Mouse (Mus musculus): ENCODE results near the gene Hand1. TPM values are rescaled to one million over a fixed set of nuclear protein-coding genes. Genes with fewer than 3 reads are reported as not detected.

Gene Hand1
- polyA plus RNA-seq, 1 experiment from 2014 or later, result 23.0 TPM

DNA sequence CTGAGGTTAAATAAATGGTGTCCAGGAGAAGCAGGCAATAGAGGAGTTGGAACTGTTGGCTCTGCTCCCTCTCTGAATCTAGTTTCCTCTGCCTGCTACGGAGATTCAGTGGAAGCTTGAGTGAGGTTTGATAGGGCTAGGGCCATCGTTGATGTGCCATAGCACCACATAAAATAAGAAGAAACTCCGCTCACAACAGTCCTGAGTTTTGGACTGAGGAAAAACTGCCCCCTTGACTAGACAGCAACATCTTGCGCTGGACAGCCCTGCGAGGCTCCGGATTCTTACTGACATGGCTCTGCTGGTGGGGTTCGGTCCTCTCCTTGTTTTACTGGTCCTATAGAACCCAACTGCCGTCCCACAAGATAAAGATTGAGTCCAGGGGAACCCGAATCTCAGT is 3.8 kb upstream of the Hand1 start:
- WGBS, result 27% methylated on average over 9 of the region's 9 CpGs
- H3K4me1 ChIP-seq (ENCODE audit: control insufficient read depth, insufficient read depth, low read length), result peaks cover 19% of the 10 kb centered on the region
- no peaks in the 10 kb centered on the region for H3K36me3 ChIP-seq (ENCODE audit: control insufficient read depth, insufficient read depth, low read length)
- H3K9me3 ChIP-seq (ENCODE audit: control insufficient read depth, low read length), result no peaks in the 10 kb centered on the region
- 0 out of 2 replicates have a peak overlapping the region, but pooled peaks have one; percentile 35 for H3K9ac ChIP-seq (ENCODE audit: low read depth, low read length)
- no peak for ATAC-seq
- H3K27me3 ChIP-seq (replicated peaks; ENCODE audit: control insufficient read depth, insufficient read depth, low read length), result peaks cover 45% of the 10 kb centered on the region
- peak overlapping the region; percentile 53; the same call in 1 of the 2 replicates for H3K4me2 ChIP-seq (ENCODE audit: low read depth, low read length)
- no peak overlapping the region for H3K4me3 ChIP-seq (ENCODE audit: low read length)
- peak overlapping the region; percentile 11 for H3K27ac ChIP-seq (ENCODE audit: low read length)

DNA sequence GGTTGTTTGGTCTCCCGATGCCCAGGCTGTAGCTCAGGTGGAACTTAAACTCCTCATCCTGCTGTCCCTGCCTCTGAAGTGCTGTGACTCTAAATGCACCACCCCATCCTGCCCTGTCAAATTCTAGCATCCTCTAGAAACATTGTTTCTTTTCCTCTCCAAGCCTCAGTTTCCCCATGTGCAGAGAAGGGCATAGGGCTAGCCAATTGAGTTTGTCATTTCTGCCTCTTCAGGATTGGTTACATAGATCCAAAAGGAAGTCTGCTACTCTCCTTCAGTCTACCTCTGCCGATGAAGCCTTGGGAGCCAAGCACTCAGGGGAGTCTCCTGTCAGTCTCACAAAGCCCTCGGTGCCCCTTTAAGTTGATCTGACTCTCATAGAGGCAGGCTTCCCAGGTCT is 3.3 kb upstream of the Hand1 start:
- Histone ChIP-seq H3K4me1 (ENCODE audit: control insufficient read depth, insufficient read depth, low read length) (peaks cover 19% of the 10 kb centered on the region), H3K36me3 (ENCODE audit: control insufficient read depth, insufficient read depth, low read length) (no peaks in the 10 kb centered on the region), H3K27me3 (replicated peaks; ENCODE audit: control insufficient read depth, insufficient read depth, low read length) (peaks cover 49% of the 10 kb centered on the region), H3K27ac (ENCODE audit: low read length) (peak overlapping the region; percentile 11; the same call in 1 of the 2 replicates), H3K9me3 (ENCODE audit: control insufficient read depth, low read length) (no peaks in the 10 kb centered on the region), H3K9ac (ENCODE audit: low read depth, low read length) (no peak overlapping the region), H3K4me3 (ENCODE audit: low read length) (no peak overlapping the region), H3K4me2 (ENCODE audit: low read depth, low read length) (no peak overlapping the region)
- ATAC-seq, result no peak
- WGBS, result 39% methylated on average over 3 of the region's 3 CpGs

DNA sequence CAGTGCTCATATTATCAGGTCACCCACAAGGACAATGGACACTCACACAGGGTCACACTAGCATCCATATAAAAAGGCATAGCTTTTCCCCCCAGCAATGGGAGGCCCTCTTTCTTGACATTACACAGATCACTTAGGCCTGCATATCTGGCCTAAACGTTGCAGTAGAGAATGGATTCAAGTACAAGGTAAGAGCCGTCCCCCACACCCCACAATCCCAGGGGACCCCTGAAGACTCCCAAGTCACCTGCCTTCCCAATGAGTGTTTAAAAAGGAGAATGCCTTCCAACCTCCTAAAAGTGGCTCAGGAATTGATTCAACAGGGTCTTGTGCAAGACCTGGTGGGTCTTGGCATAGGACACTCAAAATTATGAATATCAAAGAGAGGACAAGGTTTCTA is 2.7 kb upstream of the Hand1 start:
- Histone ChIP-seq H3K9me3 (ENCODE audit: control insufficient read depth, low read length) (no peaks in the 10 kb centered on the region), H3K27me3 (replicated peaks; ENCODE audit: control insufficient read depth, insufficient read depth, low read length) (peaks cover 50% of the 10 kb centered on the region), H3K9ac (ENCODE audit: low read depth, low read length) (no peak overlapping the region), H3K4me1 (ENCODE audit: control insufficient read depth, insufficient read depth, low read length) (peaks cover 19% of the 10 kb centered on the region), H3K27ac (ENCODE audit: low read length) (0 out of 2 replicates have a peak overlapping the region, but pooled peaks have one; percentile 15), H3K4me2 (ENCODE audit: low read depth, low read length) (no peak overlapping the region), H3K36me3 (ENCODE audit: control insufficient read depth, insufficient read depth, low read length) (no peaks in the 10 kb centered on the region), H3K4me3 (ENCODE audit: low read length) (no peak overlapping the region)
- ATAC-seq, result no peak
- 30% methylated on average over 2 of the region's 2 CpGs for WGBS

DNA sequence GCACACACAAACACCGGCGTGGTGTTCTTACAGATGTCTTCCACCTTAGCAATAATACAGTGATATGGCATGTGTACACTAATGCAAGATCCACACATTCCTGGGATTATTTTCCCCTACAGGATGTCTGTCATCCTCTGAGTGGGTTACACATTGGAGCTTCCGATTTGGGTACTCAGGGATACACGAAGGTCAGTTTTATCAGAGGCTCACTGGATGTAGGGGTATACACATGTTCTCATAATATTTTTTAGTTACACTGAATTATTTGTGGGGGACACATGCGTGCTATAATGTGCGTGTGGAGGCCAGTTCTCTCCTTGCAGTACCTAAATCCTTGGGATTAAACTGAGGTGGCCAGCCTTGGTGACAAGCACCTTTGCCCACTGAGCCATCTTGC is 1.4 kb upstream of the Hand1 start:
- peak overlapping the region; percentile 58; the same call in 1 of the 2 replicates for H3K27ac ChIP-seq (ENCODE audit: low read length)
- H3K27me3 ChIP-seq (replicated peaks; ENCODE audit: control insufficient read depth, insufficient read depth, low read length), result peaks cover 58% of the 10 kb centered on the region
- no peaks in the 10 kb centered on the region for H3K9me3 ChIP-seq (ENCODE audit: control insufficient read depth, low read length)
- 39% methylated on average over 6 of the region's 6 CpGs for WGBS
- peaks cover 19% of the 10 kb centered on the region for H3K4me1 ChIP-seq (ENCODE audit: control insufficient read depth, insufficient read depth, low read length)
- ATAC-seq, result no peak
- H3K36me3 ChIP-seq (ENCODE audit: control insufficient read depth, insufficient read depth, low read length), result no peaks in the 10 kb centered on the region
- peak overlapping the region; percentile 45 for H3K9ac ChIP-seq (ENCODE audit: low read depth, low read length)
- H3K4me2 ChIP-seq (ENCODE audit: low read depth, low read length), result peak overlapping the region; percentile 30; the same call in 1 of the 2 replicates
- H3K4me3 ChIP-seq (ENCODE audit: low read length), result peak overlapping the region; percentile 34; the same call in 1 of the 2 replicates

DNA sequence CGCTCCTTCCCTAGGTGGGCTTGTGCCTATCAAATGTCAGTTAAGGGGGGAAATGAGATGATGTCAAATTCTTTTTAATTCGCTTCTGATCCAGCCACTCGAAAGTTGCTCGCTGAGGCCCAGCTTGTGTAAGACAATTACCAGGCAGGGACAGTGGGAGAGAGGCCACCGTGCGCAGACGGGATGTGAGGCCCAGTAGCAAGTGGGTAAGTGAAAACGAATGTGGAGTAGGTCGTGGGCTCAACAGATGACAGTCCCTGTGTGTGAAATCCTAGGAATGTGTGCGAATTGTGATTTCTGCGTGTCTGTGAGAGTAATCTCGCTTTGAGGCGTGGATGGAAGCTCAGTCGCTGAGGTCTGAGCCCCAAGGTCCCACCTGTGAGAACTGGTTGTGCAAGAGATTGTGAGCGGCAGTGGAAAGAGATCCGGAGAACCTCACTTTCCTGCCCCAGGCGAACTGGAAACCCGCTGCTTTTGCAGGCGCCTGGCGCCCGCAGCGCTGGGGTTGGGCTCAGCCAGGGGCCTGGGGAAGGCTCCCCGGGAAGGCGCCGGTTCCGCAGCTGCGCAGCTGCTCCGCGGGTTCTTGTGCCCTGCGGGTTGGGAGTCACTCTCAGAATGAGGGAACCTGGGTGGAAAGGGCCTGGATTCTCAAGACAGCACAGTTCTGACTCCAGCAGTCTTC is 819 bp upstream of the Hand1 start:
- peaks cover 17% of the 10 kb centered on the region for H3K4me1 ChIP-seq (ENCODE audit: control insufficient read depth, insufficient read depth, low read length)
- H3K9ac ChIP-seq (ENCODE audit: low read depth, low read length), result peak overlapping the region; percentile 45
- peak overlapping the region; percentile 58 for H3K27ac ChIP-seq (ENCODE audit: low read length)
- peak overlapping the region; percentile 34 for H3K4me3 ChIP-seq (ENCODE audit: low read length)
- H3K27me3 ChIP-seq (replicated peaks; ENCODE audit: control insufficient read depth, insufficient read depth, low read length), result peaks cover 63% of the 10 kb centered on the region
- ATAC-seq, result no peak
- peak overlapping the region; percentile 30 for H3K4me2 ChIP-seq (ENCODE audit: low read depth, low read length)
- WGBS, result 15% methylated on average over 30 of the region's 30 CpGs
- H3K9me3 ChIP-seq (ENCODE audit: control insufficient read depth, low read length), result no peaks in the 10 kb centered on the region
- H3K36me3 ChIP-seq (ENCODE audit: control insufficient read depth, insufficient read depth, low read length), result no peaks in the 10 kb centered on the region

DNA sequence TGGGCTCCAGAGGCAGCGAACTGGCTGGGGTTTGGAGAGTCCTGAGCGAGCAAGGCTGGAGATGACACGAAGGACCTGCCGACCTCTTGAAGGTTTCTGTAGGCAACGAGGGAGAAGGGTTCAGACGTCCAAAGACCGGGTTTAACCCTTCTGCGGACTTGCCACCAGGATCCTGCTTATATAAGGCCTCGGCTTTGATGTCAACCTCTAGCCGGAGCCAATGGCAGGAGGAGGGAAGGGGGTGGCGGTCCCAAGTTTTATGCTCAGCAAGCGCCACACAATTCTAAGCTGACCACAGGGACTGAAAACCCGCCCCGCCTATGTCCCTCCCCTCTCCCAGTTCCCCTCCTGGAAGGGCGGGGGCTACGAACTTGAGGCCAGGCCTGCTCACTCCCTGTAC is 757 bp downstream of the Hand1 start:
- peak overlapping the region; percentile 73 for H3K9ac ChIP-seq (ENCODE audit: low read depth, low read length)
- H3K4me2 ChIP-seq (ENCODE audit: low read depth, low read length), result peak overlapping the region; percentile 35; the same call in 1 of the 2 replicates

DNA sequence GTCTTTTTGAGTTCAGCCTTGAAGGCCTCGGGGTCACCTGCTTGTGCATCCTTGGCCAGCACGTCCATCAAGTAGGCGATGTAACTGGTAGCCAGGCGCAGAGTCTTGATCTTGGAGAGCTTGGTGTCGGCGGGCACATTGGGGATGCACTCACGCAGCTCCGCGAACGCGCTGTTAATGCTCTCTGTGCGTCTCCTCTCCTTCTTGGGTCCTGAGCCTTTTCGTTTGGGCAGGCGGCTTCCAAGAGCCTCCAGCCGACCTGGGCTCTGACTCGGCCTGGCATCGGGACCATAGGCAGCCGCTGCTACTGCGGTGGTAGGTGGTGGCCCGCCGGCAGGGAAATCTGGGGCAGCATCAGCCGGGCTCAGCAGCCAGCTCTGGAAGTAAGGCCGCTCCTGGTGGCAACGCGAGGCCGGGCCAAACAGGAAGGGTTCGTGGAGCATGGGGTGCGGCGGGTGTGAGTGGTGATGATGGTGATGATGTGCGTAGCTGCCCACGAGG is 1.3 kb downstream of the Hand1 start:
- Histone ChIP-seq H3K4me1 (ENCODE audit: control insufficient read depth, insufficient read depth, low read length) (peaks cover 15% of the 10 kb centered on the region), H3K9ac (ENCODE audit: low read depth, low read length) (peak overlapping the region; percentile 73), H3K4me2 (ENCODE audit: low read depth, low read length) (peak overlapping the region; percentile 35), H3K9me3 (ENCODE audit: control insufficient read depth, low read length) (no peaks in the 10 kb centered on the region), H3K36me3 (ENCODE audit: control insufficient read depth, insufficient read depth, low read length) (no peaks in the 10 kb centered on the region), H3K27ac (ENCODE audit: low read length) (peak overlapping the region; percentile 73), H3K4me3 (ENCODE audit: low read length) (peak overlapping the region; percentile 49), H3K27me3 (replicated peaks; ENCODE audit: control insufficient read depth, insufficient read depth, low read length) (peaks cover 75% of the 10 kb centered on the region)
- 11% methylated on average over 31 of the region's 31 CpGs for WGBS
- ATAC-seq, result no peak

More for the DNA sequence above, 757 bp downstream of the Hand1 start:
- Histone ChIP-seq H3K27ac (ENCODE audit: low read length) (peak overlapping the region; percentile 73), H3K9me3 (ENCODE audit: control insufficient read depth, low read length) (no peaks in the 10 kb centered on the region), H3K4me3 (ENCODE audit: low read length) (peak overlapping the region; percentile 49), H3K27me3 (replicated peaks; ENCODE audit: control insufficient read depth, insufficient read depth, low read length) (peaks cover 74% of the 10 kb centered on the region), H3K4me1 (ENCODE audit: control insufficient read depth, insufficient read depth, low read length) (peaks cover 18% of the 10 kb centered on the region), H3K36me3 (ENCODE audit: control insufficient read depth, insufficient read depth, low read length) (no peaks in the 10 kb centered on the region)
- 32% methylated on average over 16 of the region's 16 CpGs for WGBS
- peak; percentile 76 for ATAC-seq

DNA sequence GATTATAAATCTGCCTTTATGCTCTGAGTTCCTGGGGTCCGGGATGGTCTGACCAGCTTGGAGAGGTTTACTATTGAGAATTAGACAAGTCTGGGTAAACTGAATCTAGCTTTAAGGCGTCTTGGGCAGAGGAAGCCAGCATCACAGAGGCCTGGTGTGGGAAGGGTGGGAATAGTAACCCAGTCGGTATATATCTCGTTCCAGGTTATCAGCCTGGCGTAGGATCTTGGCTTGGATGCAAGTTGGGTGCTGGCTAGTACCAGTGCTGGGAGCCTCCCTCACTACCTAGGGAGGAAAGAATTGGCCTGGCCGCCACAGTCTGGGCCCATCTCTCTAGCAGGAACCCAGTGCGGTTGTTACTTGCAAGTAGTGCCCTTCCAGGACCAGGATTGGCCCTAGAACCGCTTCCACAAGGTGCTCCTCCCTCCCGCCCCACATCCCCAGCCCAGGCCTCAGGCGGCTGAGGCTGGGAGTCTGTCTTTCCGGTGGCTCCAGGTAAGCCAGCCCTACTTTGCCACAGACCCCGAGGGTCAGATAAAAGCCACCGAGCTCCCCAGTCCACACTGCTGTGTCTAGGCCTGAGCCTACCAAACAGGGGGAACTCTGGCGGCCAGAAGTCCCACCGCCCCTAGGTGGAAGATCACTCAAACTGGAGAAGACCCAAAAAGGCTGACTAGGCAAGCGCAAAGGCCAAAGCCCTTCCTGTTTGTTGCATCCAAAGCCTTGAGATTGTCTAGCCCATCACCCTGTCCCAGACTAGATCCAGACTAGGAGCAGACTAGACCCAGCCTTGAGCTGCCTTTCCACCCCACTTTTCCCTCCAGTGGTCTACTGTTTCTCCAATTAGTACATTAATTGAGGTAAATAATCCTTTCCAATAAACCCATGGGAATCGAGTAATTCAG is 2.5 kb downstream of the Hand1 start:
- no peaks in the 10 kb centered on the region for H3K9me3 ChIP-seq (ENCODE audit: control insufficient read depth, low read length)
- peak overlapping the region; percentile 41 for H3K27ac ChIP-seq (ENCODE audit: low read length)
- ATAC-seq, result no peak
- peak overlapping the region; percentile 78; the same call in 1 of the 2 replicates for H3K4me2 ChIP-seq (ENCODE audit: low read depth, low read length)
- peak overlapping the region; percentile 49 for H3K4me3 ChIP-seq (ENCODE audit: low read length)
- H3K9ac ChIP-seq (ENCODE audit: low read depth, low read length), result peak overlapping the region; percentile 68
- H3K36me3 ChIP-seq (ENCODE audit: control insufficient read depth, insufficient read depth, low read length), result no peaks in the 10 kb centered on the region
- WGBS, result 45% methylated on average over 17 of the region's 17 CpGs
- peaks cover 11% of the 10 kb centered on the region for H3K4me1 ChIP-seq (ENCODE audit: control insufficient read depth, insufficient read depth, low read length)
- peaks cover 67% of the 10 kb centered on the region for H3K27me3 ChIP-seq (replicated peaks; ENCODE audit: control insufficient read depth, insufficient read depth, low read length)

Measured in intestine, embryonic 16.5 days (tissue).